ENCODE assay signal across 25 mouse cellular contexts in genomic region chr8:31749974-31750373, GRCm38 (mm10).
A peak's percentile ranks its signal among the peaks of the same experiment; 100 is the strongest.
DNase-seq lines count a peak whose midpoint lies in the region; ATAC-seq and TF ChIP-seq lines count a peak whose summit lies in the region.
"Had no signal": no experiment of that assay in that cellular context is flagged by ENCODE, and none has a peak within 500 bp of the region (broad histone marks: within the 10 kb centered on the region; RNA-seq: fewer than 3 reads in every experiment).

No protein-coding gene starts in this region.

- H3K9ac ChIP-seq in lung, embryonic 14.5 days: no peak overlapping the region
- no peak overlapping the region for H3K9ac ChIP-seq in lung, postnatal 0 days (replicated peaks; ENCODE audit: low read depth)
- H3K9ac ChIP-seq: embryonic facial prominence, embryonic 12.5 days; forebrain, embryonic 13.5 days; hindbrain, embryonic 13.5 days; limb, embryonic 12.5 days; midbrain, embryonic 13.5 days had no signal

- no peaks in the 10 kb centered on the region for H3K9me3 ChIP-seq in lung, embryonic 14.5 days (ENCODE audit: low read depth, low read length)
- H3K9me3 ChIP-seq in lung, postnatal 0 days (ENCODE audit: low read length): no peaks in the 10 kb centered on the region
- H3K9me3 ChIP-seq: embryonic facial prominence, embryonic 12.5 days; forebrain, embryonic 13.5 days; G1E; hindbrain, embryonic 13.5 days; limb, embryonic 12.5 days; midbrain, embryonic 13.5 days had no signal

- H3ac ChIP-seq in myocyte (ENCODE audit: control insufficient read depth, insufficient read length): no peak overlapping the region

- no peak overlapping the region for H3K27ac ChIP-seq in lung, embryonic 14.5 days (ENCODE audit: low read depth)
- no peak overlapping the region for H3K27ac ChIP-seq in lung, postnatal 0 days (ENCODE audit: low read length)
- H3K27ac ChIP-seq: embryonic facial prominence, embryonic 12.5 days; forebrain, embryonic 13.5 days; hindbrain, embryonic 13.5 days; limb, embryonic 12.5 days; midbrain, embryonic 13.5 days had no signal

- no peak for TF ChIP-seq CTCF in lung, embryonic 14.5 days (IDR thresholded peaks at IDR 0.05; ENCODE audit: low read depth)
- no peak for TF ChIP-seq CTCF in lung, postnatal 0 days (IDR thresholded peaks at IDR 0.05)

- DNase-seq in lung, embryonic 14.5 days: peak; percentile 85
- DNase-seq in lung, postnatal 0 days (ENCODE audit: low spot score): no peak
- DNase-seq in 3T3-L1 (ENCODE audit: low read depth, low spot score) (peak; percentile 77), NIH3T3 (ENCODE audit: low read depth) (peak; percentile 76)
- no peak for DNase-seq in embryo, embryonic 10.5 days (ENCODE audit: low spot score)
- DNase-seq: adrenal gland, postnatal 25 days; cerebellum, adult 2 months; cerebellum, postnatal 14 days; gastrocnemius, postnatal 36 days; heart, adult 18-20 months; heart, postnatal 4 days; kidney, adult 9 months; kidney, postnatal 14 days; lung, postnatal 4 days had no signal

- no peaks in the 10 kb centered on the region for H3K79me2 ChIP-seq in myocyte (ENCODE audit: control insufficient read depth, insufficient read depth)

- H3K4me3 ChIP-seq in lung, embryonic 14.5 days (ENCODE audit: low read depth, low read length): no peak overlapping the region
- no peak overlapping the region for H3K4me3 ChIP-seq in lung, postnatal 0 days (ENCODE audit: low read depth, low read length)
- H3K4me3 ChIP-seq in myocyte: no peak overlapping the region
- H3K4me3 ChIP-seq: embryonic facial prominence, embryonic 12.5 days; erythroblast, embryonic 14.5 days; forebrain, embryonic 13.5 days; hindbrain, embryonic 13.5 days; limb, embryonic 12.5 days; megakaryocyte, embryonic 14.5 days; midbrain, embryonic 13.5 days had no signal

- no peak for TF ChIP-seq POLR2A in myocyte (IDR thresholded peaks at IDR 0.05; ENCODE audit: insufficient read length, low read depth)

- no peak for TF ChIP-seq EP300 in lung, postnatal 0 days (IDR thresholded peaks at IDR 0.05)

- H3K27me3 ChIP-seq in lung, embryonic 14.5 days (ENCODE audit: insufficient read depth, low read length): no peaks in the 10 kb centered on the region
- no peaks in the 10 kb centered on the region for H3K27me3 ChIP-seq in lung, postnatal 0 days (replicated peaks; ENCODE audit: insufficient read depth, low read length)
- H3K27me3 ChIP-seq in myocyte (ENCODE audit: control insufficient read depth, insufficient read depth, insufficient read length): no peaks in the 10 kb centered on the region
- H3K27me3 ChIP-seq: embryonic facial prominence, embryonic 12.5 days; forebrain, embryonic 13.5 days; hindbrain, embryonic 13.5 days; limb, embryonic 12.5 days; megakaryocyte, embryonic 14.5 days; midbrain, embryonic 13.5 days had no signal

- peak; percentile 92 for ATAC-seq in lung, embryonic 14.5 days (ENCODE audit: insufficient read depth)
- no peak for ATAC-seq in lung, postnatal 0 days
- ATAC-seq: forebrain, embryonic 13.5 days; midbrain, embryonic 13.5 days had no signal

- no peaks in the 10 kb centered on the region for H3K4me1 ChIP-seq in lung, embryonic 14.5 days (ENCODE audit: insufficient read depth)
- no peaks in the 10 kb centered on the region for H3K4me1 ChIP-seq in lung, postnatal 0 days (ENCODE audit: insufficient read depth, low read depth, low read length)
- H3K4me1 ChIP-seq: embryonic facial prominence, embryonic 12.5 days; hindbrain, embryonic 13.5 days; limb, embryonic 12.5 days; megakaryocyte, embryonic 14.5 days; midbrain, embryonic 13.5 days had no signal

- H3K4me2 ChIP-seq in lung, embryonic 14.5 days: no peak overlapping the region
- H3K4me2 ChIP-seq in lung, postnatal 0 days (replicated peaks; ENCODE audit: low read depth, low read length): no peak overlapping the region
- H3K4me2 ChIP-seq in myocyte (ENCODE audit: low read depth): no peak overlapping the region
- H3K4me2 ChIP-seq: embryonic facial prominence, embryonic 12.5 days; forebrain, embryonic 13.5 days; heart, embryonic 11.5 days; hindbrain, embryonic 13.5 days; limb, embryonic 12.5 days; liver, embryonic 11.5 days; midbrain, embryonic 13.5 days had no signal

- WGBS in lung, embryonic 14.5 days: 31% methylated on average over 2 of the region's 2 CpGs
- WGBS in lung, postnatal 0 days: 43% methylated on average over 2 of the region's 2 CpGs

- H3K36me3 ChIP-seq in lung, embryonic 14.5 days (ENCODE audit: insufficient read depth): no peaks in the 10 kb centered on the region
- H3K36me3 ChIP-seq in lung, postnatal 0 days (ENCODE audit: insufficient read depth, low read length): no peaks in the 10 kb centered on the region
- no peaks in the 10 kb centered on the region for H3K36me3 ChIP-seq in myocyte (ENCODE audit: control insufficient read depth, insufficient read depth)
- H3K36me3 ChIP-seq: embryonic facial prominence, embryonic 12.5 days; G1E; hindbrain, embryonic 13.5 days; limb, embryonic 12.5 days; midbrain, embryonic 13.5 days had no signal

TF ChIP-seq in myocyte, 11 proteins besides CTCF, POLR2A, EP300 and RAD21:
- TF ChIP-seq POLR2AphosphoS2 (IDR thresholded peaks at IDR 0.05; ENCODE audit: insufficient read length, low read depth) (no peak), MYOG (IDR thresholded peaks at IDR 0.05; ENCODE audit: control insufficient read depth in 1 of 3, insufficient read depth in 1 of 3, insufficient read length in 2 of 3, low read depth in 2 of 3) (no peak), USF1 (IDR thresholded peaks at IDR 0.05; ENCODE audit: low read depth) (no peak), SRF (IDR thresholded peaks at IDR 0.05; ENCODE audit: control insufficient read depth, insufficient read length, low read depth) (no peak), MYOD1 (IDR thresholded peaks at IDR 0.05; ENCODE audit: control insufficient read depth in 1 of 3, insufficient read length in 2 of 3, low read depth in 2 of 3) (no peak), CEBPB (IDR thresholded peaks at IDR 0.05; ENCODE audit: insufficient read depth, poor library complexity, severe bottlenecking) (peak; percentile 22; the same call in 1 of the 2 replicates), REST (IDR thresholded peaks at IDR 0.05; ENCODE audit: insufficient read depth, insufficient read length) (no peak), TCF12 (IDR thresholded peaks at IDR 0.05; ENCODE audit: insufficient read depth, poor library complexity, severe bottlenecking) (no peak)

Comparison
In these comparisons a context has a peak if more than half of its experiments do, and no peak if none do; other contexts are left out.
1. DNase-seq: peak in lung, embryonic 14.5 days (single experiment), 3T3-L1 (single experiment) and NIH3T3 (single experiment); none in lung, postnatal 0 days (single experiment) and embryo, embryonic 10.5 days (single experiment).